8 mouse cellular contexts compared by ENCODE assay signal in the genomic region with DNA sequence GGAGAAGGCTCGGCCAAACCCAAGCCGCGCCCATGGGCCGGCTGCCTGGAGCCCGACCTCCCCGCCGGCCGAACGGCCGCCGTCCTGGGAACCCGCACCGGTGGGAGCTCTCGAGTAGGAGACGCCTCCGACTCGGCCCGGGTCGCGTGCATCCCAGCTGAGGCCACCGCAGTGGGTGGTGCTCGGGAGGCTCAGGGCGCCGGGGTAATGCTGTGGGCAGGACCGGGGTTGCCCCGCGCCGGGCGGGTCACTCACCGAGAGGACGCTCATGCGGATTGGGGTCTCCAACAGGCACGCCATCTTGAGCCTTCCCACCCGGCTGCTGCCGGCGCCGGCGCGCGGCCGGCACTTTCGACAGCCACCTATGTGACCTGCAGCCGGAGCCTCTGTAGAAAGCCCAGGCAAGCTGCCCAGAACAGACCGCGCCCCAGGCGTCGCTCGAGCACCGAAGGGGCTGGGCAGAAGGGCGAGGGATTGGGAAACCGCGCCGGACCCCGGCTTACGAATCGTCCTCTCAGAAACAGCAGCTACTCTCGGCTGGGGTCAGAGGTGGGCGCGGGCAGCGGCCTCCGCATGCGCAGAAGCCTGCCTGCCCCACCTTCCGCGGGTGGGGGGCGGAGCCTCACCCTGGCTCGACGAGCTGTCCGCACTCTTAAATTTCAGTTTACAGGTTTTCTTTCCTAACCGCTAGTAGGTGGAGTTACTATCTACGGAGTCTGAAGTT. TPM values are rescaled to one million over a fixed set of nuclear protein-coding genes. Genes with fewer than 3 reads are reported as not detected.
DNase-seq lines count a peak whose midpoint lies in the region; ATAC-seq lines count a peak whose summit lies in the region.

A gene (minus strand): TSS at position 553 of the 724 bp plus-strand sequence.

- peak within 1 kb of the TSS; percentile 91 for H3K9ac ChIP-seq in hindbrain, embryonic 12.5 days

- peak; percentile 95 for ATAC-seq in hindbrain, embryonic 12.5 days (ENCODE audit: low FRiP score)

- no peaks in the 10 kb centered on the region for H3K36me3 ChIP-seq in hindbrain, embryonic 12.5 days

- peak within 1 kb of the TSS; percentile 97 for H3K27ac ChIP-seq in hindbrain, embryonic 12.5 days

- under 1% methylated on average over 64 of the region's 70 CpGs for WGBS in hindbrain, embryonic 12.5 days

- no peaks in the 10 kb centered on the region for H3K9me3 ChIP-seq in hindbrain, embryonic 12.5 days (replicated peaks)

- peaks cover 18% of the 10 kb centered on the region for H3K4me1 ChIP-seq in hindbrain, embryonic 12.5 days

- H3K4me3 ChIP-seq in hindbrain, embryonic 12.5 days = peak within 1 kb of the TSS; percentile 95

- 0 out of 2 replicates have a peak, but pooled peaks cover 5% of the 10 kb centered on the region for H3K27me3 ChIP-seq in hindbrain, embryonic 12.5 days

- peak; percentile 96 for DNase-seq in Muller cell, postnatal 12 days (ENCODE audit: inconsistent ontology term)
- peak; percentile 92 for DNase-seq in cerebellum, adult 9-11 months
- peak; percentile 87 to 89 for DNase-seq in frontal cortex, postnatal 10 days (ENCODE audit: low spot score in 2 of 2)
- DNase-seq in layer of hippocampus, postnatal 14 days (ENCODE audit: low spot score in 2 of 2) = peak; percentile 92 to 96
- DNase-seq in lung, postnatal 14 days = peak; percentile 91
- peak; percentile 76 for DNase-seq in retina, adult 2 months (ENCODE audit: low read depth, low spot score)
- peak; percentile 92 to 94 for DNase-seq in thymus, postnatal 36 days

- peak within 1 kb of the TSS; percentile 95 for H3K4me2 ChIP-seq in hindbrain, embryonic 12.5 days (replicated peaks)

RNA-seq across cellular contexts. Expression of the gene that starts here (rescaled TPM):
- 40.7 and 42.6 TPM in 2 replicates for polyA plus RNA-seq in hindbrain, embryonic 12.5 days (2016; fragmentation: Nextera tagmentation; extraction: Ambion mirVana)
- total RNA-seq in layer of hippocampus, postnatal 14 days (2021) = 10 to 100 TPM; 53.3 to 53.7 TPM

Comparison
In these comparisons a context has a peak if more than half of its experiments do, and no peak if none do; other contexts are left out.
1. Peak in every context shown above with its lines: DNase-seq, ATAC-seq, H3K4me3 ChIP-seq and H3K27ac ChIP-seq.